Mouse (Mus musculus) embryo, embryonic 10 days (tissue): Measurements from ENCODE around the gene Ifna7.

Experiments
- DNase-seq: peaks from one replicate; pipeline ENCODE4 v3.0.0-alpha.2; 2015; ENCODE audit warnings: low spot score

Ifna7 gene

DNA sequence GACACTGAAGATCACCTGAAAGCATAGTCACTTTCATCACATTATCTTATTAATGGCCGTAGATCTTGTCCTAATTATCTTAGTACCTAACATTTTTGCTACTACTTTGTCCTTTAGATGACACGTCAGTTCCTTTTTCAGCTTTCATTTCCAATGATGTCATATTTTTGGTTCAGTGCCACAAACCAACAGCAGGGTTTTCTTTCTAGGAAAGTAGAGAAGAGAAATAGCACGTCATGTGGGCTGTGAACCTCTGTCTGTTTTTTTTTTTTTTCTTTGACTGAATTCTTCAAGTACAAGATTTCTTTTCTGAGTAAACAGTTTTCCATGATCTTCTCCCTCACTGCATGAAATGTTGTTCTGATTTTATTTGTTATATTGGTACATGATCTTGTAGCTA is 24.0 kb downstream of the Ifna7 start:
- DNase-seq = no peak

DNA sequence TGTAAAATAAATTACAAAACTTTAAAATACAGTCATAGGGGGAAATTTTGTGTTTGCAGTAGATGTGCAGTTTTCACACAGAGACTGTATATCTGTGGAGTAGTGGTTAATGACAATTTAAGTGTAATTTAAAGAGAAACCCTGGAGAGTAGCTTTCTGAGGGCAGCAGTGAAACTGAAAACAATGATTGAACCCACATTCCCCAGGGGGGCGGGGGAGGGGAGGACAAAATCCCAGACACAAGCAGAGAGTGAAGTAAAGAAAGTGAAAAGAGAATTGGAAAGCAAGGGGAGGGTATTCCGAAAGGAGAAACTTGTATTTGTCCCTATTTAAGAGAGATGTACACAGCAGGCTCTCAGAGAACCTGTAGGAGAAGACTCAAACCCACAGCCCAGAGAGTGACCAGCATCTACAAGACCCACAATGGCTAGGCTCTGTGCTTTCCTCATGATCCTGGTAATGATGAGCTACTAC is 25.4 kb downstream of the Ifna7 start, which contains the start of gene Ifna4:
TSS of gene Ifna4 (plus strand) at position 424 of the 474 bp plus-strand sequence.
- no peak for DNase-seq

DNA sequence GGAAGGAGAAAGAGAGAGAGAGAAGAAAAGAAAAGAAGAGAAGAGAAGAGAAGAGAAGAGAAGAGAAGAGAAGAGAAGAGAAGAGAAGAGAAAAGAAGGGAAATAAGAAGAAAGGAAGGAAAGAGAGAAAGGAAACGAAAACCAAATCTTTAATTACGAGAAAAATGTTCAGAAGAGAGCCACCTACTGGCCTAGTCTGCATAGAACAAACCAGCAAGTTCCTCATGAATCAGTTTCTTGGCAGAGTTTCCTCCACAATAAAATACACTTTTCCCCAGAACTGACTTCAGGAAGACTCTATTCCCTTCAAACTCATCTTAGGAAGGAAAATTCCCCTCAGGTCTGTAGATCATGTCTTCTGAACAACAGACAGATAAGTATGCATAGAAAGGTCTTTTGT is 29.3 kb downstream of the Ifna7 start:
- DNase-seq = no peak

DNA sequence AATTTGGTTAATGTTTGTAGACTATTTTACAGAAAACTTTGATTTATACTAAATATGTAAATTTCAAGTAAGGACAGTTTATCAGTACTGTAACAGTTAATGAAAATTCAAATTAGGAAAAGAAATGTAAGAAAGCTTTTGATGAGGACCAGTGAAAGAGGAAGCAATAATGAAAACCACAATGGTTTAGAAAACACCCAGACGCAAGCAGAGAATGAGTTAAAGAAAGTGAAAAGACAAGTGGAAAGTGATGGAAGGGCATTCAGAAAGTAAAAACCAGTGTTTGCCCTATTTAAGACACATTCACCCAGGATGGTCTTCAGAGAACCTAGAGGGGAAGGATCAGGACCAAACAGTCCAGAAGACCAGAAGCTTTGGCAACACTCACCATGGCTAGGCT is 33.7 kb downstream of the Ifna7 start, which contains the start of gene Ifna1:
TSS of gene Ifna1 (plus strand) at position 390 of the 400 bp plus-strand sequence.
- no peak for DNase-seq

DNA sequence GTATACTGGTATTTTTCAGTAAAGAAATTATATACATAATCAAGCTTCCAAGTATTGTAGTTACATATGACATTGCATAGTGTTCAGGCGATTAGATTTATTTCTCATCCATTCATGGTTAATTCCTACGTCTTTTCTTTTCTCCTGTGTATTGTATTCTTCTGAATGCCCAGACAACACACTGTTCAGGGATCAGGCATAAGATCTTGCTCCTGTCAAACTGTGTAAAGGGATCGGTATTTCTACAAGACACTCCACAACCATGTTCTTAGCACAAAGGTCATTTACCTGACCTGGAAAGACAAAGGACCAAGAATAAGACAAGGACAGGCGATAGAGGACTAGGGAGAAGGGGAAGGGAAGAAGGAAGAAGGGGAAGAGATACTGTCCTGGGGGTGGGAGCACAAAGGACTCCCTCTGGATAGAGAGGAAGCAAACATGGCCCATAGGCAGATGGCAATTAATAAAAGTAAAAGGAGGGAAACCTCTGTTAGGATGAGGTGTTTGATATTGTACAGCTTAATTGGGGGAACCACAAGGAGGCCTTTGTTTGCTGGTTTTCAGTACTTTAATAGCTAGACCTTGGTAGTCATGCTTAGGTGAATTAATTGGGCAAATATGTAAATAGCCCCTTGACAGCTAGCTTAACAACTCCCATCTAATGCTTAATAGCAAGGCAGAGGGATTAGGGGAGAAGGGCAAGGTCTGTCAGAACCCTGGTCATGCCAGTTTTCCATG is 35.2 kb downstream of the Ifna7 start:
- DNase-seq = no peak

DNA sequence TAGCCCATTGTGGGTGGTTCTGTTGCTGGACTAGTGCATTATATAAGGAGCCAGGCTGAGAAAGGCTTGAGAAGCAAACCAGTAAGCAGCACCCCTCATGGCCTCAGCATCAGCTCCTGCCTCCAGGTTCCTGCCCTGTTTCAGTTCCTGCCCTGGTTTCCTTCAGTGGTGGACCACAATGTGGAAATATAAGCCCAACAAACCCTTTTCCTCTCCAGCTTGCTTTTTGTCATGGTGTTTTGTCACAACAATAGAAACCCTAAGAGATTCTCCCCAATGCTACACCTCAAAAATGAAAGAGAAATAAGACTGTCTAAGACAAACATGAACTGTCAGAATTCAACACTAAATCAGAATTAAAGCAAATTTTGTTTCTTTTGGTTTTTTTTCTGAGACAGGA is 43.2 kb downstream of the Ifna7 start:
- no peak for DNase-seq

DNA sequence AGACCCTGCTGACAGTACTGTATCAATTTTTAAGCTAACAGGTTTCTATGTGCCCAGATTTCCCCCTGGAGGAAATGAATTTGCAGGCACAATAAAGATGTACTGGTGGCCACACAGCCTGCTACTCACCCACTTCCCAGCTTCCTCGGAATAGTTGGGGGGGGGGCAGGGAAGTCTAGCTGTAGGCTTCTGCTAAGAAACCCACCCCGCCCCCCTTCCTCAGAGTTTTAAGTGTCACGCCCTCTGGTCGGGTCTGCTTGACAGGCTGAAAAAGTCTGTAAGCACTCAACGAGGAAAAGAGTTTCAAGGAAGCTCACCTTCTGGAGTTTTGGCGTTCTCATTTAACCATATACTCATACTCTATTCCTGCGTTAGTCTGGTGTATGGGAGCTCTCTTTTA is 47.3 kb downstream of the Ifna7 start:
- no peak for DNase-seq

DNA sequence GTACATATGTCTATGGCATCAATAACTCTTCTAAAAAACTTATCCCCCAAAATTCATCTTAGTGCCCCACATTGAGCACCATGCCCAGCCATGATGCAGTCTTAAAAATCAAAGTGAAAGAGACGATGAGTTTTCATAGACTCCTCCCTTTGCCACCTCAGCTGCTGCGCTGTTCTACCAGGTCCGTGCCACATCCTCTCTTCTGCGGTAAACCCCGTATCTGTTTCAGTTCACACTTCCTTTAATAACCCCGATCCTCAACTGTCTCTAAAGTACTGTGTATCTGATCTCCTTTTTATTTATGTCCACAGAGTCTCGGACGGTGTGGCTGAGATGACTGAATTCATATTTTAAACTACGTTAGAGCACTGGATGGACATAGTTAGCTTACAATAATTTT is 48.6 kb downstream of the Ifna7 start:
- no peak for DNase-seq

DNA sequence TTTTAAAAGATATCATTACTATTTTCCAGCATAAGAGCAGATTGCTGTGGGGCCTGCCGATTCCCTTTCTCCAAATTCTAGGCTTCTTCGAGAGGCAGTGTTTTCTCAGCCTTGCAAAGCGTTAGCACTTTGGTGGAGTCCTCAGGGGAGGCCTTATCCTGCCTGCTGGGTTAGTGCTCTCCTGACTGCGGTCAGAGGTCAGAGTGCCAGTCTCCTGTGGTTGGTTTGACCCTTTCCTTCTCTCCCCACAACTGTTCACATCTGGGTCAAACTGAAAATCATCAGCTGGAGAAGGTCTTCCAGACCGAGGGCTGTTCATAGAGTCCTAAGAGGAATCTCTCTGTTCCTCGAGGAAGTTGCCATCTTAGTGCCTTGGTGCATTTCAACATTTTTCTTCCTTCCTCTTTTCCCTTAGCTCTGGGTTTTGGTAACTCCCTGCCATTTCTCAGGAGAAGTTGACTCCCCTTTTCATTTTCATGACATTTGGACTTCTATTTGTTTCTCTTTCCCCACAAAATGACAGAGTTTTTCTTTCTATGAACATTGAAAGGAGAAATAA is 49.1 kb downstream of the Ifna7 start:
- DNase-seq = peak; percentile 14
